Comparison of ENCODE assay signal across 35 mouse cellular contexts in the genomic region with DNA sequence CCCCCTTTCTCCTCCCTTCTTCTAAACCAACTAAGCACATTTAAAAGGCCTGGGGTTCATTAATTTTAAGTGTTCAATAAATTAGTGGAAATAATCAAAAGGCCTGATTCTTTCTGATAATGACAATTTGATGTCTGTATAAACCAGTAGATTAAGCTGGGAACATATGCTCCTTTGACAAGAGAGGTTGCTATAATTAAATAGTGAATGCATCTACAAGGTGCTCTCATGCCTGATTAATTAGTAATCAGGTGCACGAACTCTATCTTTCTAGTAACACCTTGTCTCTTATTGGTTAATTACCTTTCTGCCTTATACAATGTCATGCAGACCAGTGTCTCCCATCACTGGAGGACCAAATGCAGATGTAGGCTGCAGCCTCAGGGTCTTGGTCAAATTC.
"Had no signal": no experiment of that assay in that cellular context is flagged by ENCODE, and none has a peak within 500 bp of the region (broad histone marks: within the 10 kb centered on the region; RNA-seq: fewer than 3 reads in every experiment).

No protein-coding gene starts in this region.

- H3K4me2 ChIP-seq: heart, embryonic 11.5 days; heart, embryonic 12.5 days; heart, embryonic 13.5 days; heart, embryonic 15.5 days; hindbrain, embryonic 12.5 days; hindbrain, embryonic 13.5 days; hindbrain, embryonic 14.5 days; hindbrain, embryonic 15.5 days; intestine, embryonic 15.5 days; kidney, embryonic 15.5 days had no signal

- H3K9me3 ChIP-seq: heart, embryonic 10.5 days; heart, embryonic 12.5 days; heart, embryonic 13.5 days; heart, embryonic 15.5 days; hindbrain, embryonic 10.5 days; hindbrain, embryonic 12.5 days; hindbrain, embryonic 13.5 days; hindbrain, embryonic 15.5 days; intestine, embryonic 15.5 days; kidney, embryonic 15.5 days had no signal

- H3K36me3 ChIP-seq: heart, embryonic 10.5 days; heart, embryonic 12.5 days; heart, embryonic 13.5 days; heart, embryonic 15.5 days; hindbrain, embryonic 10.5 days; hindbrain, embryonic 12.5 days; hindbrain, embryonic 13.5 days; hindbrain, embryonic 15.5 days; intestine, embryonic 15.5 days; kidney, embryonic 15.5 days had no signal

- DNase-seq: heart, adult 2 months; heart, postnatal 10 days; heart, postnatal 36 days; heart, postnatal 4 days; kidney, adult 11 months; kidney, adult 18-20 months; kidney, adult 2 months; kidney, adult 8-10 months; kidney, adult 9 months; kidney, postnatal 10 days; kidney, postnatal 14 days; kidney, postnatal 25 days; kidney, postnatal 36 days; kidney, postnatal 4 days; layer of hippocampus, adult 9-11 months; layer of hippocampus, postnatal 36 days had no signal

- H3K27ac ChIP-seq: heart, adult 2 months; heart, embryonic 10.5 days; heart, embryonic 13.5 days; heart, embryonic 15.5 days; hindbrain, embryonic 10.5 days; hindbrain, embryonic 12.5 days; hindbrain, embryonic 13.5 days; hindbrain, embryonic 14.5 days; hindbrain, embryonic 15.5 days; hindbrain, postnatal 0 days; intestine, embryonic 15.5 days; kidney, embryonic 15.5 days; kidney, postnatal 0 days; layer of hippocampus, adult 2 months had no signal

- H3K27me3 ChIP-seq: heart, embryonic 12.5 days; heart, embryonic 13.5 days; heart, embryonic 15.5 days; hindbrain, embryonic 12.5 days; hindbrain, embryonic 13.5 days; hindbrain, embryonic 15.5 days; intestine, embryonic 15.5 days; kidney, embryonic 15.5 days had no signal

- H3K9ac ChIP-seq: heart, embryonic 12.5 days; heart, embryonic 13.5 days; heart, embryonic 15.5 days; hindbrain, embryonic 12.5 days; hindbrain, embryonic 13.5 days; hindbrain, embryonic 14.5 days; hindbrain, embryonic 15.5 days; intestine, embryonic 15.5 days; kidney, embryonic 15.5 days had no signal

- ATAC-seq: hindbrain, embryonic 16.5 days; hindbrain, postnatal 0 days; inflammation-experienced regulatory T-cells, adult 6 months; intestine, embryonic 15.5 days; intestine, embryonic 16.5 days; intestine, postnatal 0 days had no signal

- H3K4me1 ChIP-seq: heart, embryonic 10.5 days; heart, embryonic 12.5 days; heart, embryonic 13.5 days; heart, embryonic 15.5 days; hindbrain, embryonic 10.5 days; hindbrain, embryonic 12.5 days; hindbrain, embryonic 13.5 days; hindbrain, embryonic 15.5 days; intestine, embryonic 15.5 days; kidney, embryonic 15.5 days had no signal

- H3K4me3 ChIP-seq: heart, adult 2 months; heart, embryonic 10.5 days; heart, embryonic 12.5 days; heart, embryonic 13.5 days; heart, embryonic 15.5 days; hindbrain, embryonic 10.5 days; hindbrain, embryonic 12.5 days; hindbrain, embryonic 13.5 days; hindbrain, embryonic 15.5 days; intestine, embryonic 15.5 days; kidney, embryonic 15.5 days; layer of hippocampus, adult 2 months had no signal
